Mouse (Mus musculus) monocyte, adult 5-6 weeks (primary cell): ENCODE results near the gene Neb. TPM values are rescaled to one million over a fixed set of nuclear protein-coding genes. Genes with fewer than 3 reads are reported as not detected.

Source experiments
- total RNA-seq: library from RNA; stranded (forward); fragments of 200-1000, 200-491, 200-594 nt; gene quantifications from 3 replicates; pipeline ENCODE4 v1.2.3, GENCODE M21; 2017

Neb gene
- total RNA-seq, 1 experiment from 2014 or later, result 0.10 TPM

Other genes with a start within 250 kb of the Neb start
- gene Arl5a, start 46.4 kb upstream of the Neb start, total RNA-seq, result 66.3 to 97.8 TPM (median 74.9 TPM) in 3 replicates